Comparison of ENCODE assay signal across 25 mouse cellular contexts in genomic region chr10:86098363-86098762, GRCm38 (mm10).
"Had no signal": no experiment of that assay in that cellular context is flagged by ENCODE, and none has a peak within 500 bp of the region (broad histone marks: within the 10 kb centered on the region; RNA-seq: fewer than 3 reads in every experiment).

No protein-coding gene starts in this region.

- H3K9ac ChIP-seq: heart, embryonic 13.5 days; heart, embryonic 15.5 days; hindbrain, embryonic 13.5 days; hindbrain, embryonic 15.5 days; kidney, embryonic 15.5 days; limb, embryonic 12.5 days had no signal

- H3K27me3 ChIP-seq: heart, embryonic 13.5 days; heart, embryonic 15.5 days; hindbrain, embryonic 13.5 days; hindbrain, embryonic 15.5 days; kidney, embryonic 15.5 days; limb, embryonic 12.5 days had no signal

- ATAC-seq: hindbrain, postnatal 0 days; intestine, embryonic 16.5 days had no signal

- H3K36me3 ChIP-seq: heart, embryonic 13.5 days; heart, embryonic 15.5 days; hindbrain, embryonic 15.5 days; limb, embryonic 10.5 days; limb, embryonic 12.5 days had no signal

- H3K4me1 ChIP-seq: hindbrain, embryonic 13.5 days; hindbrain, embryonic 15.5 days; kidney, embryonic 15.5 days; limb, embryonic 10.5 days; limb, embryonic 12.5 days had no signal

- H3K4me3 ChIP-seq: heart, adult 2 months; heart, embryonic 13.5 days; heart, embryonic 15.5 days; hindbrain, embryonic 13.5 days; hindbrain, embryonic 15.5 days; kidney, embryonic 15.5 days; left cerebral cortex, adult 2 months; limb, embryonic 10.5 days; limb, embryonic 12.5 days had no signal

- DNase-seq: gastrocnemius, postnatal 14 days; gastrocnemius, postnatal 36 days; heart, adult 11 months; heart, adult 2 months; heart, postnatal 14 days; heart, postnatal 36 days; kidney, adult 11 months; kidney, adult 2 months; kidney, postnatal 14 days; kidney, postnatal 36 days; layer of hippocampus, adult 9-11 months; layer of hippocampus, postnatal 36 days; liver had no signal

- H3K9me3 ChIP-seq: heart, embryonic 15.5 days; hindbrain, embryonic 15.5 days; kidney, embryonic 15.5 days; limb, embryonic 10.5 days had no signal

- H3K27ac ChIP-seq: heart, adult 2 months; heart, embryonic 13.5 days; heart, embryonic 15.5 days; hindbrain, embryonic 13.5 days; hindbrain, embryonic 15.5 days; hindbrain, postnatal 0 days; kidney, embryonic 15.5 days; kidney, postnatal 0 days; left cerebral cortex, adult 2 months; limb, embryonic 10.5 days; limb, embryonic 12.5 days had no signal

- H3K4me2 ChIP-seq: heart, embryonic 11.5 days; heart, embryonic 13.5 days; heart, embryonic 15.5 days; hindbrain, embryonic 13.5 days; hindbrain, embryonic 15.5 days; kidney, embryonic 15.5 days; limb, embryonic 12.5 days had no signal
